Mouse (Mus musculus): ENCODE data around the gene Col3a1. TPM values are rescaled to one million over a fixed set of nuclear protein-coding genes. Genes with fewer than 3 reads are reported as not detected.

Col3a1 gene
- polyA plus RNA-seq (2012; ENCODE audit: insufficient read depth, insufficient read length, low replicate concordance, missing spikeins) = not detected in 2 replicates

GRCm38 (mm10) chr1:45311388-45311787 is at the start of gene Col3a1:
TSS of gene Col3a1 (plus strand) at chr1:45311538.
- no peak within 1 kb of the TSS for H3K27ac ChIP-seq (ENCODE audit: insufficient read depth, low read depth, low read length)
- no peak for TF ChIP-seq CTCF (IDR thresholded peaks at IDR 0.05; ENCODE audit: insufficient read depth, low read depth, low read length)
- no peak for TF ChIP-seq POLR2A (IDR thresholded peaks at IDR 0.05; ENCODE audit: insufficient read depth, low read depth, low read length)
- H3K4me3 ChIP-seq (ENCODE audit: insufficient read depth, low read depth, low read length) = no peak within 1 kb of the TSS
- WGBS = 94% methylated on average over 4 of the region's 4 CpGs
- no peaks in the 10 kb centered on the region for H3K4me1 ChIP-seq (ENCODE audit: control insufficient read depth, insufficient read depth, low read length)

GRCm38 (mm10) chr1:45269421-45269820 is 41.9 kb upstream of the Col3a1 start:
- TF ChIP-seq CTCF (IDR thresholded peaks at IDR 0.05; ENCODE audit: insufficient read depth, low read depth, low read length) = no peak
- Histone ChIP-seq H3K4me3 (ENCODE audit: insufficient read depth, low read depth, low read length) (no peak overlapping the region), H3K27ac (ENCODE audit: insufficient read depth, low read depth, low read length) (no peak overlapping the region), H3K4me1 (ENCODE audit: control insufficient read depth, insufficient read depth, low read length) (no peaks in the 10 kb centered on the region)

- WGBS = 57% methylated on average over 2 of the region's 2 CpGs
- TF ChIP-seq POLR2A (IDR thresholded peaks at IDR 0.05; ENCODE audit: insufficient read depth, low read depth, low read length) = no peak
- no peak for TF ChIP-seq CTCF (IDR thresholded peaks at IDR 0.05; ENCODE audit: insufficient read depth, low read depth, low read length)
- Histone ChIP-seq H3K4me1 (ENCODE audit: control insufficient read depth, insufficient read depth, low read length) (no peaks in the 10 kb centered on the region), H3K27ac (ENCODE audit: insufficient read depth, low read depth, low read length) (no peak overlapping the region), H3K4me3 (ENCODE audit: insufficient read depth, low read depth, low read length) (no peak overlapping the region)
Measured at GRCm38 (mm10) chr1:45276006-45276539, 35.3 kb upstream of the Col3a1 start.

- no peaks in the 10 kb centered on the region for H3K4me1 ChIP-seq (ENCODE audit: control insufficient read depth, insufficient read depth, low read length)
- no peak overlapping the region for H3K4me3 ChIP-seq (ENCODE audit: insufficient read depth, low read depth, low read length)
- H3K27ac ChIP-seq (ENCODE audit: insufficient read depth, low read depth, low read length) = no peak overlapping the region
- no peak for TF ChIP-seq POLR2A (IDR thresholded peaks at IDR 0.05; ENCODE audit: insufficient read depth, low read depth, low read length)
- TF ChIP-seq CTCF (IDR thresholded peaks at IDR 0.05; ENCODE audit: insufficient read depth, low read depth, low read length) = no peak
- WGBS = 91% methylated on average over 1 of the region's 1 CpGs
Measured at GRCm38 (mm10) chr1:45287954-45288353, 23.4 kb upstream of the Col3a1 start.

- no peak for TF ChIP-seq CTCF (IDR thresholded peaks at IDR 0.05; ENCODE audit: insufficient read depth, low read depth, low read length)
- no peak for TF ChIP-seq POLR2A (IDR thresholded peaks at IDR 0.05; ENCODE audit: insufficient read depth, low read depth, low read length)
- Histone ChIP-seq H3K27ac (ENCODE audit: insufficient read depth, low read depth, low read length) (no peak overlapping the region), H3K4me3 (ENCODE audit: insufficient read depth, low read depth, low read length) (no peak overlapping the region), H3K4me1 (ENCODE audit: control insufficient read depth, insufficient read depth, low read length) (no peaks in the 10 kb centered on the region)
- WGBS = 79% methylated on average over 4 of the region's 4 CpGs
Measured at GRCm38 (mm10) chr1:45290037-45290436, 21.3 kb upstream of the Col3a1 start.

GRCm38 (mm10) chr1:45299394-45300119 is 11.8 kb upstream of the Col3a1 start:
- Histone ChIP-seq H3K27ac (ENCODE audit: insufficient read depth, low read depth, low read length) (no peak overlapping the region), H3K4me1 (ENCODE audit: control insufficient read depth, insufficient read depth, low read length) (no peaks in the 10 kb centered on the region), H3K4me3 (ENCODE audit: insufficient read depth, low read depth, low read length) (no peak overlapping the region)
- no peak for TF ChIP-seq POLR2A (IDR thresholded peaks at IDR 0.05; ENCODE audit: insufficient read depth, low read depth, low read length)
- no peak for TF ChIP-seq CTCF (IDR thresholded peaks at IDR 0.05; ENCODE audit: insufficient read depth, low read depth, low read length)
- 69% methylated on average over 3 of the region's 3 CpGs for WGBS

GRCm38 (mm10) chr1:45304273-45304672 is 7.1 kb upstream of the Col3a1 start:
- H3K4me1 ChIP-seq (ENCODE audit: control insufficient read depth, insufficient read depth, low read length) = no peaks in the 10 kb centered on the region
- no peak overlapping the region for H3K4me3 ChIP-seq (ENCODE audit: insufficient read depth, low read depth, low read length)
- WGBS = 81% methylated on average over 1 of the region's 1 CpGs
- TF ChIP-seq POLR2A (IDR thresholded peaks at IDR 0.05; ENCODE audit: insufficient read depth, low read depth, low read length) = no peak
- TF ChIP-seq CTCF (IDR thresholded peaks at IDR 0.05; ENCODE audit: insufficient read depth, low read depth, low read length) = no peak
- H3K27ac ChIP-seq (ENCODE audit: insufficient read depth, low read depth, low read length) = no peak overlapping the region

GRCm38 (mm10) chr1:45309015-45309414 is 2.3 kb upstream of the Col3a1 start:
- WGBS = 83% methylated on average over 2 of the region's 2 CpGs
- TF ChIP-seq CTCF (IDR thresholded peaks at IDR 0.05; ENCODE audit: insufficient read depth, low read depth, low read length) (no peak), POLR2A (IDR thresholded peaks at IDR 0.05; ENCODE audit: insufficient read depth, low read depth, low read length) (no peak)
- Histone ChIP-seq H3K4me1 (ENCODE audit: control insufficient read depth, insufficient read depth, low read length) (no peaks in the 10 kb centered on the region), H3K27ac (ENCODE audit: insufficient read depth, low read depth, low read length) (no peak overlapping the region), H3K4me3 (ENCODE audit: insufficient read depth, low read depth, low read length) (no peak overlapping the region)

GRCm38 (mm10) chr1:45311962-45312361 is 624 bp downstream of the Col3a1 start:
- Histone ChIP-seq H3K27ac (ENCODE audit: insufficient read depth, low read depth, low read length) (no peak overlapping the region), H3K4me1 (ENCODE audit: control insufficient read depth, insufficient read depth, low read length) (no peaks in the 10 kb centered on the region), H3K4me3 (ENCODE audit: insufficient read depth, low read depth, low read length) (no peak overlapping the region)
- TF ChIP-seq POLR2A (IDR thresholded peaks at IDR 0.05; ENCODE audit: insufficient read depth, low read depth, low read length) (no peak), CTCF (IDR thresholded peaks at IDR 0.05; ENCODE audit: insufficient read depth, low read depth, low read length) (no peak)
